Mouse (Mus musculus): ENCODE measurements at regions not wholly inside any gene's neighbourhood (a gene's known extent, or its start where the extent isn't known, plus 50 kb on each side); places are given as distances from the start of the nearest gene placed in this dataset.
"Not testable (repeated sequence)": the region's sequence is repeated elsewhere in the genome, so short reads cannot be mapped to it uniquely, and the experiment has no call there.

GRCm38 (mm10) chr6:100423636-100424035 lies 136.4 kb upstream of the Rybp start:
- DNase-seq, result no peak

- no peak for DNase-seq
These were observed 135.3 kb upstream of the Rybp start for GRCm38 (mm10) chr6:100422603-100423002.

- no peak for DNase-seq
These were observed 134.7 kb upstream of the Rybp start for GRCm38 (mm10) chr6:100421706-100422578.

GRCm38 (mm10) chr6:100420602-100421001 lies 133.3 kb upstream of the Rybp start:
- DNase-seq, result no peak

- DNase-seq, result no peak
These were observed 132.7 kb upstream of the Rybp start for GRCm38 (mm10) chr6:100419782-100420540.

GRCm38 (mm10) chr6:100416046-100416445 lies 128.8 kb upstream of the Rybp start:
- DNase-seq, result peak; percentile 90

- no peak for DNase-seq
These were observed 128.2 kb upstream of the Rybp start for GRCm38 (mm10) chr6:100415514-100415913.

- DNase-seq, result no peak
These were observed 127.6 kb upstream of the Rybp start for GRCm38 (mm10) chr6:100414836-100415235.

- DNase-seq, result no peak
These were observed 125.2 kb upstream of the Rybp start for GRCm38 (mm10) chr6:100412486-100412885.

GRCm38 (mm10) chr6:100411968-100412367 lies 124.7 kb upstream of the Rybp start:
- no peak for DNase-seq

- no peak for DNase-seq
These were observed 122.9 kb upstream of the Rybp start for GRCm38 (mm10) chr6:100410067-100410631.

- no peak for DNase-seq
These were observed 121.5 kb upstream of the Rybp start for GRCm38 (mm10) chr6:100408826-100409225.

GRCm38 (mm10) chr6:100406504-100406903 lies 119.2 kb upstream of the Rybp start:
- DNase-seq, result no peak

GRCm38 (mm10) chr6:100404161-100404560 lies 116.9 kb upstream of the Rybp start:
- DNase-seq, result no peak

GRCm38 (mm10) chr6:100402716-100403115 lies 115.4 kb upstream of the Rybp start:
- no peak for DNase-seq

- DNase-seq, result no peak
These were observed 114.4 kb upstream of the Rybp start for GRCm38 (mm10) chr6:100401728-100402127.

- not testable (repeated sequence) for DNase-seq
These were observed 112.1 kb upstream of the Rybp start for GRCm38 (mm10) chr6:100399387-100399786.

GRCm38 (mm10) chr6:100396311-100397200 lies 109.3 kb upstream of the Rybp start:
- no peak for DNase-seq

- DNase-seq, result no peak
These were observed 103.1 kb upstream of the Rybp start for GRCm38 (mm10) chr6:100390258-100390910.

GRCm38 (mm10) chr6:100387042-100387441 lies 99.8 kb upstream of the Rybp start:
- no peak for DNase-seq

GRCm38 (mm10) chr6:100385640-100386039 lies 98.4 kb upstream of the Rybp start:
- DNase-seq, result no peak

GRCm38 (mm10) chr6:100381046-100381445 lies 93.8 kb upstream of the Rybp start:
- peak; percentile 93 for DNase-seq
